Mouse (Mus musculus) bone marrow, adult 2 months (tissue): Measurements from ENCODE around the gene LTO1. TPM values are rescaled to one million over a fixed set of nuclear protein-coding genes. Genes with fewer than 3 reads are reported as not detected.
"Not testable (repeated sequence)": the region's sequence is repeated elsewhere in the genome, so short reads cannot be mapped to it uniquely, and the experiment has no call there.

ENCODE experiments used
- H3K27ac ChIP-seq: fragments of 200-500 bp; 2 replicates; pipeline ENCODE4 v1.5.1; 2012; ENCODE audit warnings: low read depth, mild to moderate bottlenecking, control low read depth, inconsistent platforms, low read length; ENCODE audit not compliant: control insufficient read depth, poor library complexity, insufficient read depth
- H3K4me1 ChIP-seq: fragments of 200-500 bp; 2 replicates; pipeline ENCODE4 v1.6.1; 2011; ENCODE audit warnings: low read length; ENCODE audit not compliant: control insufficient read depth, insufficient read depth
- H3K4me3 ChIP-seq: fragments of 200-500 bp; replicated peaks from 2 replicates; pipeline ENCODE3; 2011; ENCODE audit warnings: mild to moderate bottlenecking, low read depth, low read length, control low read depth; ENCODE audit not compliant: control insufficient read depth
- CTCF ChIP-seq: fragments of 200-500 bp; IDR thresholded peaks from 2 replicates; pipeline ENCODE4 v1.5.1; 2011; ENCODE audit warnings: low read length, control low read depth; ENCODE audit not compliant: control insufficient read depth, insufficient read depth
- POLR2A ChIP-seq: fragments of 200-500 bp; IDR thresholded peaks from 2 replicates; pipeline ENCODE4 v1.6.1; 2011; ENCODE audit warnings: low read depth, mild to moderate bottlenecking, control low read depth, low read length, borderline replicate concordance; ENCODE audit not compliant: control insufficient read depth
- WGBS: fragments of 180-500 bp; shearing (Covaris S2); methylation state at CpG from one replicate; pipeline ENCODE4 v1.1.7; 2018; 5-methylcytosine and 5-hydroxymethylcytosine counted together
- polyA plus RNA-seq: library from polyadenylated mRNA; stranded (reverse); fragments of >200 nt; gene quantifications from 2 replicates; pipeline ENCODE4 v1.2.4, GENCODE M21; 2011; ENCODE audit warnings: low replicate concordance; ENCODE audit not compliant: missing spikeins, insufficient read depth, insufficient read length

Gene LTO1
- polyA plus RNA-seq, 1 experiment: 25.8 TPM

DNA sequence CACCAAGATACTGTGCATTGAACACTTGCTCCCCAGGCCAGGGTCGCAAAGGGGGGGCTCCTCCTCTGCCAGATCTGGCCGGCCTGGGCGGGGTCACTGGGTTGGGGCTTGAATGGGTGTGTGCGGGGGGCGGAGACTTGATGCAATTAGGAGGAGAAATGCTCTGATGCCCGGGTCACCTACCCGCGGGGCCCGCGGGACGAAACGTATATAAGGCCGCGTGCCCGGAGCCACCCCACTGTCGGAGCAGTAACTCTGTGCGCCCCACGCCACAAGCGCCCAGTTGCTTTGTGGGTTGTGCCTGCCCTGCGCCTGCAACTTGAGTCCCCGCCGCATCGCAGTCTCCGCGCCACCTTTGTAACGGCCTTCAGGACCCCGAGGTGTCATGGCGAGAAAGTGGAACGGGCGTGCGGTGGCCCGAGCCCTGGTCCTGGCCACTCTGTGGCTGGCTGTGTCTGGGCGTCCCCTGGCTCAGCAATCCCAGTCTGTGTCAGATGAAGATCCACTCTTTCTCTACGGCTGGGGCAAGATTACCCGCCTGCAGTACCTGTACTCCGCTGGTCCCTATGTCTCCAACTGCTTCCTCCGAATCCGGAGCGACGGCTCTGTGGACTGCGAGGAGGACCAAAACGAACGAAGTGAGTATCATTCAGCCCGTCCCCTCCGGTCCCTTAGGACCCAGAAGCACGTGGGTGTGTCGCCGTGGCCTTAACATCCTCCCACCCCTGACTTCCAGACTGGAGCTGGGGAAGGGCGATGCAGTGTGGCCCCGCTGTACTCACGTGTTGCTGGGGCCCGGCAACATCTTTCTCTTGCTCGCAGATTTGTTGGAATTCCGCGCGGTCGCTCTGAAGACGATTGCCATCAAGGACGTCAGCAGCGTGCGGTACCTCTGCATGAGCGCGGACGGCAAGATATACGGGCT lies 18.3 kb upstream of the LTO1 start, which contains the start of gene Fgf15:
TSS of gene Fgf15 (plus strand) at position 238 of the 925 bp plus-strand sequence.
- WGBS: 2% methylated on average over 65 of the region's 65 CpGs
- Histone ChIP-seq H3K4me1 (peaks cover 1% of the 10 kb centered on the region), H3K4me3 (peak within 1 kb of the TSS; percentile 26), H3K27ac (no peak within 1 kb of the TSS; the same call in 1 of the 2 replicates)
- TF ChIP-seq CTCF (no peak), POLR2A (no peak)

DNA sequence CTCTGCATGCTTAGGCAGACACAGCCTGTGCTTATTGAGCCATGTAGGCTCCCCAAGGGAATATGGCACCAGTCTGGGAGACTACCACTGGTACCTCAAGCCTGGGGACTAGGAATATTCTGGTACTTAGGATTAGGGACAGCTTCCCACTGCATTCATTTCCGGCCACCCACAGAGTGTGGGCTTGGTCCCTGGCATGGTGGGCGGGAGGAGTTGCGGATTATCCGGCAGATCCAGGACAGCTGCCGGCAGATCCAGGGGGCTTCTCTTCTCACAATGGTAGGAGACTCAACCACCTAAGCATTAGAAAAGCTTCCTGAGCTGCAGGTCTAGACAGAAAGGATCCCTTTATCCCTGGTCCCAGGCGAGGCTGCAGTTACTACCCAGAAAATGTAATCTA lies 16.4 kb upstream of the LTO1 start:
- Histone ChIP-seq H3K27ac (no peak overlapping the region), H3K4me3 (no peak overlapping the region), H3K4me1 (peaks cover 1% of the 10 kb centered on the region)
- TF ChIP-seq POLR2A (no peak), CTCF (no peak)
- 90% methylated on average over 6 of the region's 6 CpGs for WGBS

DNA sequence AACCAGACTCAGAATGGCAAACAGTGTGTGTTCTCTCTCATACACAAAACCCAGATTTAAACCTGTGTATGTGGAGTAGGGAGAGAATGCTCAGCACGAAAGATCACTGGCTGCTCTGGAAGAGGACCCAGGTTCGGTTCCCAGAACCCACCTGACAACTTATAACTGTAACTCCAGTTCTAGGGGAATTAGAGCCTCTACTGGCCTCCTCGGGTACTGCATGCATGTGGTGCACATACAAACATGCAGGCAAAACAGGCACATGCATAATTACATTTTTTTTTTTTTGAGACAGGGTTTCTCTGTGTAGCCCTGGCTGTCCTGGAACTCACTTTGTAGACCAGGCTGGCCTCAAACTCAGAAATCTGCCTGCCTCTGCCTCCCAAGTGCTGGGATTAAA lies 9.4 kb upstream of the LTO1 start:
- 83% methylated on average over 3 of the region's 3 CpGs for WGBS

DNA sequence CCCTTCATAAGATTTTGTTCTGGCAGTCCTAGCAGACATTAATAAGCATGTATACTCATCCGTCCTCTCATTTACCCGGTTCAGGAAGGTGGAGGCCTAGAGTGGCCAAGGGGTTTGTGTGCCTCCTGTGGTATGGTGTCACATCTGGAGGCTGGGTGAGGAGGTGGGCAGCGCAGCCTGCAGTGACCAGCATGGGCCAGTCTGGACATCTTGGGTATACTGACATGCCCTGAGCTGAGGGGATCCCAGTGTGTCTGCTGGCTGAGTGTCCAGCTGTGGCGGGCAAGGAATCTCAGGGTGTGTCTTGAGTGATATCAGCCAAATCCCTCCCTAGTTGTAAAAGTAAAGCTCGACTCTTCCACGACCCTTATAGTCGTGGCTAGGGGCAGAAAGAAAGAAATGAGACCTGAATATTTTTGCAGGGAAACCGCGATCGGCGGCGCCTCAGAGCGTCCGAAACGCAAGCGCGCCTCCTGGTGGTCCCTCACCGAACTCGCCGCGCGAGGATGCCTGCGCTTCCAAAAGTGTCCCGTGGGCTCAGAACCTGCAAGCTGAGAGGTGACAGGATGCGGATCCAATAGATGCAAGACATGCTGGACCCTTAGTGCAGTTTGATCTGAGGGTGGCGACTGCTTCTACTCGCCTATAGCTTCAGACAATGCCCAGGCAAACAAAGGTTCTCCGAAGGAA lies 8.0 kb upstream of the LTO1 start:
- H3K4me3 ChIP-seq: no peak overlapping the region
- no peak overlapping the region for H3K27ac ChIP-seq
- no peak for TF ChIP-seq POLR2A
- peak; percentile 79 for TF ChIP-seq CTCF
- WGBS: 13% methylated on average over 28 of the region's 28 CpGs
- no peaks in the 10 kb centered on the region for H3K4me1 ChIP-seq

More for the DNA sequence above, 9.4 kb upstream of the LTO1 start:
- not testable (repeated sequence) for H3K4me1 ChIP-seq, H3K4me3 ChIP-seq, H3K27ac ChIP-seq

DNA sequence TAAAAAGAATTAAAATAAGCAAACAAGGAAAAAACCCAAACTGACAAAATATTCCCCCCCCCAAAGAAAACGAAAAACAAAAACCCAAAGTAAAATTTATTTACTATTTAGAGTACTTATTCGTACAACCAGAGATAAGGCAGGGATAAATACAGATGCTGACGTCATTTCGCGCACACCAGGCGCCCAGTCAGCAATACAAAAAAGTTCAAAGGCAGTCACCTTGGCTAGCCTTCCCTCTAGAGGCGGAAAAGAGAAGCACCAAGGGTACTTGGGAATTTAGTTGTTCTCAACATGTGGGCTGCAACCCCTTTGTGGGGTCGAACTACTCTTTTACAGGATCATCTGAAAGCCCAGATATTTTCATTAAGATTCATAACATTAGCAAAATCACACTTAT lies 7.1 kb upstream of the LTO1 start:
- 14% methylated on average over 8 of the region's 8 CpGs for WGBS
- H3K4me1 ChIP-seq: no peaks in the 10 kb centered on the region
- no peak overlapping the region for H3K27ac ChIP-seq
- no peak for TF ChIP-seq POLR2A
- TF ChIP-seq CTCF: no peak
- no peak overlapping the region for H3K4me3 ChIP-seq

DNA sequence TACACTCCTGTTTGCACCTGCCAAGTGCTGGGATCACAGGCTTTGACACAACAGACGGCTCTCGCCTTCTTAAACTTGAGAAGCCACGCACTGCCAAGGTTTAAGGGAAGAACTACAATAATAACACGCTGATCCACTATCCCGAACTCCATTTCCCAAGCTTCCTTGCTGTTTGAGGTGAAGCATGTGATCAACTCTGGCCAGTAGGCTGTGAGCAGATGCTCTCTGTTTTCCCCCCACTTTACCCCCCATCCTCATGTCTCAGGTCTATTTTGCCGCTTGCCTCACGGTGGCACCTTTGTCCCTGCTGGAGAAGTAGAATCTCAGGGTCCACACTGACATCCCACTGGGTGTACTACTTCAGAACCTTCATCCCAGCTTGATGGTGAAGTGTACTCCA lies 6.2 kb upstream of the LTO1 start:
- H3K27ac ChIP-seq: no peak overlapping the region
- no peaks in the 10 kb centered on the region for H3K4me1 ChIP-seq
- TF ChIP-seq POLR2A (no peak), CTCF (no peak)
- WGBS: 68% methylated on average over 7 of the region's 7 CpGs
- H3K4me3 ChIP-seq: no peak overlapping the region

DNA sequence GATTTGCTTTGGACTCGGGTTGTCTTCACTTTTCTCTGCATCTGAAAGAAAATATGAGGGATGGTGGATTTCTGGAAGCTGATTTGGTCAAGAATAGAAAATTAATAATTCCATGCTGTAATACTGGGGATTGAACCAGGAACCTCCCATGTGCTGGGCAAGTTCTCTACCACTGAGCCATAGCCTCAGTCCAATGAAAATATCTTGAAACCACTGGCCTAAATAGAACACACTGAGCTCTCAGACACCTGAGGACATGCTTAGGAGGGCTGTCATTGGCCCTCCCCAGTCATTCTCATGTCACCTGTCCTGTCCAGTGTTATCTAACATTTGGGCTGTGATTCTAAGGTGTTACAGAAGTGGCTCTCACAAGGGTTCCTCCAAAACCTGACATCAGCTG lies 3.8 kb upstream of the LTO1 start:
- no peak for TF ChIP-seq CTCF
- no peak for TF ChIP-seq POLR2A
- Histone ChIP-seq H3K4me3 (no peak overlapping the region), H3K4me1 (no peaks in the 10 kb centered on the region), H3K27ac (no peak overlapping the region)
- 87% methylated on average over 1 of the region's 1 CpGs for WGBS

DNA sequence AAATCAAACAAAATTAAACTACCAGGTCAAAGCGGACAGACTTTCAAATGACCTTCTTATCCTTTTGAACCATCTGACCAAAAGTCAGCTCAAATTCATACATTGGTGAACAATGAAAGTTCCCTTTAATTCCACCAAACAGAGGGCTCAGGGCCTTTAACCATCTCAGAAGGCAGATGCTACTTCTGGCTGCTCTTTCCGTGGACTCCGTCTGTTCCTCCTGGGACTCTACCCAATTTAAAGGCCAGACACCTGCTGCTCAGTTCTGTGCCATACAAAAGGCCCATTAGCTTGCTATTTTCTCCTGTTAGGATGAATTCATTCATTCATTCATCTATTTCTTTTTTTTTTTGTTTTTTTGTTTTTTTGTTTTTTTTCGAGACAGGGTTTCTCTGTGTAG lies 2.0 kb upstream of the LTO1 start:
- Histone ChIP-seq H3K4me1 (no peaks in the 10 kb centered on the region), H3K4me3 (no peak overlapping the region), H3K27ac (no peak overlapping the region)
- WGBS: 83% methylated on average over 4 of the region's 4 CpGs
- TF ChIP-seq CTCF (no peak), POLR2A (no peak)
